Mouse (Mus musculus) ES-Bruce4 (cell line): ENCODE data around the gene Ensa. TPM values are rescaled to one million over a fixed set of nuclear protein-coding genes. Genes with fewer than 3 reads are reported as not detected.

Source experiments
- H3K27ac ChIP-seq: 2 replicates; pipeline ENCODE4 v1.5.1; 2012; ENCODE audit warnings: low read length, inconsistent platforms; ENCODE audit not compliant: insufficient read depth
- H3K27me3 ChIP-seq: 2 replicates; pipeline ENCODE4 v1.6.1; 2012; ENCODE audit warnings: mild to moderate bottlenecking, low read length, inconsistent platforms; ENCODE audit not compliant: control insufficient read depth, poor library complexity, insufficient read depth, severe bottlenecking
- H3K36me3 ChIP-seq: 2 replicates; pipeline ENCODE4 v1.6.1; 2012; ENCODE audit warnings: inconsistent platforms, mild to moderate bottlenecking, low read length, moderate library complexity; ENCODE audit not compliant: control insufficient read depth, poor library complexity, insufficient read depth, severe bottlenecking
- H3K4me1 ChIP-seq: one replicate; pipeline ENCODE4 v1.8.1; 2011; ENCODE audit warnings: low read length; ENCODE audit not compliant: control insufficient read depth, insufficient read depth
- H3K4me3 ChIP-seq: 2 replicates; pipeline ENCODE4 v1.5.1; 2011; ENCODE audit warnings: low read depth, mild to moderate bottlenecking, low read length
- H3K9ac ChIP-seq: 2 replicates; pipeline ENCODE4 v1.6.1; 2012; ENCODE audit warnings: low read depth, mild to moderate bottlenecking, inconsistent platforms; ENCODE audit not compliant: poor library complexity, severe bottlenecking
- H3K9me3 ChIP-seq: replicated peaks from 2 replicates; pipeline ENCODE4 v1.6.1; 2012; ENCODE audit warnings: mild to moderate bottlenecking, low read length, inconsistent platforms; ENCODE audit not compliant: control insufficient read depth, poor library complexity, insufficient read depth, severe bottlenecking
- CTCF ChIP-seq: IDR thresholded peaks from one replicate; pipeline ENCODE4 v1.8.1; 2011; ENCODE audit warnings: low read depth, low read length
- EP300 ChIP-seq: IDR thresholded peaks from 2 replicates; pipeline ENCODE4 v1.6.1; 2011; ENCODE audit warnings: low read depth, low read length; ENCODE audit not compliant: insufficient read depth
- POLR2A ChIP-seq: IDR thresholded peaks from one replicate; pipeline ENCODE4 v1.8.1; 2011; ENCODE audit warnings: low read length; ENCODE audit not compliant: insufficient read depth
- polyA plus RNA-seq: library from polyadenylated mRNA; stranded (reverse); fragments of >200 nt; gene quantifications from 2 replicates; pipeline ENCODE4 v1.2.4, GENCODE M21; 2011; ENCODE audit warnings: low read depth; ENCODE audit not compliant: missing spikeins, insufficient read depth, insufficient read length

Ensa gene
- polyA plus RNA-seq, 1 experiment, result 67.4 TPM

DNA sequence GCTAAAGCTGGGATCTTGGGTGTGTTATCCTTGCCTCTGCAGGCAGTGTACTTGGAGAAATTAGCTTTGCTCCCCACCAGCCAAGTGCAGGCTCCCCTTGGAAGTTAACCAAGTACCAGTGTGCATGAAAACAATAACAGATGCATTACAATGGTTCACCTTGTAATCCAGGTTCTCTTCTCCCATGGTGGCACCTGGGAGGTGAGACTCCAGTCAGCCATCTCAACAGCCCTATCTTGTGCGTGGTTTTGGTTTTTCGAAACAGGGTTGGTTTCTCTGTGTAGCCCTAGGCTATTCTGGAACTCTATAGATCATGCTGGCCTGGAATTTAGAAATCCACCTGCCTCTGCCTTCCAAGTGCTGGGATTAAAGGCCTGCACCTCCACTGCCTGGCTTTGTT is 38.7 kb downstream of the Ensa start:
- peaks cover 55% of the 10 kb centered on the region for H3K36me3 ChIP-seq
- peak overlapping the region; percentile 98 for H3K27ac ChIP-seq
- peaks cover 3% of the 10 kb centered on the region for H3K4me1 ChIP-seq
- no peak overlapping the region for H3K9ac ChIP-seq
- TF ChIP-seq POLR2A, result peak; percentile 23
- TF ChIP-seq CTCF, result no peak
- peak; percentile 80; the same call in 1 of the 2 replicates for TF ChIP-seq EP300
- H3K27me3 ChIP-seq, result no peaks in the 10 kb centered on the region
- peak overlapping the region; percentile 11; the same call in 1 of the 2 replicates for H3K4me3 ChIP-seq
- no peaks in the 10 kb centered on the region for H3K9me3 ChIP-seq

DNA sequence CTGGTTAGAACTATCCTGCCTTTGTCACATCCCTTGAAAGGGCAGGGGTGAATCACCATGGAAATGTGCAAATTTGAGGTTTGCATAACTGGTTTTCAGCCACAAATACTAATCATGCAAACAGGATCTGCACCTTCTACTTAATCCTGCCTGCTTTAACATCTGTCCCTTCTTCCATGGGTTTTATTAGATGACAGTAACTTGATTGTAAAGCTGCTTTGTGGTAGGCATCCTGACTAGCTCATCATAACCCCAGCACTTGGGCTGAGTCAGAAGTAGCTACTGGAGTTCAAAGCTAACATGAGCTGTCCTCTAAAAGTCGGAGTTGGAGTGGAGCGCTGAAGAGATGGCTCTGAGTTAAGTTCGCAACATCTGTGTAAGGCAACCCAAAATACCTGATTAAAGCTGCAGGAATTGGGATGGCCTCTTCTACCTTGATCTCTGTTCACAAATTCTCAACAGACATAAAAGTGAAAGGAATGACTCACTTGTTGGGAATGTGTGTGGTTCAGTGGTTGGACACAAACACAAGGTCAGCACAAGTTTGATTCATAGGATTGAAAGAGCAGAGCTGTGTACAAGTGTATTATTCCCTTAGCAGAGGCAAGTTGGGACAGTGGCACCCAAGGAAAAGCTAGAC is 39.3 kb downstream of the Ensa start:
- no peak for TF ChIP-seq EP300
- no peak for TF ChIP-seq POLR2A
- no peak for TF ChIP-seq CTCF
- Histone ChIP-seq H3K4me1 (peaks cover 6% of the 10 kb centered on the region), H3K27me3 (no peaks in the 10 kb centered on the region), H3K4me3 (no peak overlapping the region), H3K9me3 (no peaks in the 10 kb centered on the region), H3K27ac (peak overlapping the region; percentile 98), H3K9ac (peak overlapping the region; percentile 77), H3K36me3 (peaks cover 54% of the 10 kb centered on the region)

DNA sequence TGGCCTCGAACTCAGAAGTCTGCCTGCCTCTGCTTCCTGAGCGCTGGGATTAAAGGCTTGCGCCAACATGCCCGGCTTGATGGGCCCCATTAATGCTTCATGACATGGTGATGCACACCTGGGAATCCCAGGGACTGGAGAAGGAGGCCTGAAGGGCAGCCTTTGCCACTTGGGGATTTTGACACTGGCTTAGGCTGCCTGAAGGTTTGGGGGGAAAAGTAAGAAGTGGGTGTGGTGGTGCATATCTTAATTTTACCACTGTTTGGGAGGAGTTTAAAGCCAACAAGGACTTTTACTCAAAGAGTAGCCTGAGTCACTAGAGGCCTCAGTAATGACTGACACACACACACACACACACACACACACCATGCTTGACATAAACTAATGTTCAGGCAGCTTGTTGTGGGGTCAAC is 40.2 kb downstream of the Ensa start:
- peak overlapping the region; percentile 98 for H3K27ac ChIP-seq
- H3K4me1 ChIP-seq, result peaks cover 8% of the 10 kb centered on the region
- H3K9ac ChIP-seq, result peak overlapping the region; percentile 77
- H3K36me3 ChIP-seq, result peaks cover 47% of the 10 kb centered on the region
- no peak for TF ChIP-seq POLR2A
- no peak for TF ChIP-seq CTCF
- no peak for TF ChIP-seq EP300
- H3K27me3 ChIP-seq, result no peaks in the 10 kb centered on the region
- H3K4me3 ChIP-seq, result peak overlapping the region; percentile 10; the same call in 1 of the 2 replicates
- H3K9me3 ChIP-seq, result no peaks in the 10 kb centered on the region

DNA sequence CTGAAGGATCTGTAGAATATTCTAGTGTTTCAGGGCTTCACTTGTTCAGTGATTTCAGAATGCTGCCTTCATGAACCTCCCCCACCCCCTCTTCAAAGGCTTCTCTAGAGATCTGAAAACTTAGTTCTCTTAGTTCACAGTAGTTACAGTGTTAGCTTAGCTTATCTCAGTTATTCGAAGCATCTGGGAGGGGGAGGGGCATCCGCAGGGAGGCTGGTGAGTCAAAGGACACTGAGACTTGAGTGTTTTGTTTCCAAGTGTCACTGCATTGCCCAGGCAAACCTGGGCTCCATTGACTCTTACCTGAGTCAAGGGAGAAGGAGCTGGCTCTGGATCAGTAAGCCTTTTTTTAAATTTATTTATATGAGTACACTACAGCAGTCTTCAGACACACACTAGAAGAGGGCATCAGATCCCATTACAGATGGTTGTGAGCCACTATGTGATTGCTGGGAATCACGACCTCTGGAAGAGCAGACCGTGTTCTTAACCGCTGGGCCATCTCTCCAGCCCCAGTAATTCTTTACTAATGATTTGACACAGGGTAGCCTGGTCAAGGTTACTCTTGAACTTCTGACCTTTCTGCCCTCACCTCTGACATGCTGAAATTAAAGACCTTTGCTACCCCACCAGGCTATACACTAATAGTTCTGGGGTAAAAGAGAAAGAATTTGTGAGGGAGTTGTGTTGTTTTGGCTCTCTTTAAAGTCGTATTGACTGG is 41.5 kb downstream of the Ensa start:
- Histone ChIP-seq H3K9ac (peak overlapping the region; percentile 77), H3K27me3 (no peaks in the 10 kb centered on the region), H3K4me1 (peaks cover 8% of the 10 kb centered on the region), H3K27ac (peak overlapping the region; percentile 95), H3K36me3 (peaks cover 33% of the 10 kb centered on the region), H3K9me3 (no peaks in the 10 kb centered on the region), H3K4me3 (no peak overlapping the region)
- TF ChIP-seq EP300, result peak; percentile 90
- no peak for TF ChIP-seq CTCF

DNA sequence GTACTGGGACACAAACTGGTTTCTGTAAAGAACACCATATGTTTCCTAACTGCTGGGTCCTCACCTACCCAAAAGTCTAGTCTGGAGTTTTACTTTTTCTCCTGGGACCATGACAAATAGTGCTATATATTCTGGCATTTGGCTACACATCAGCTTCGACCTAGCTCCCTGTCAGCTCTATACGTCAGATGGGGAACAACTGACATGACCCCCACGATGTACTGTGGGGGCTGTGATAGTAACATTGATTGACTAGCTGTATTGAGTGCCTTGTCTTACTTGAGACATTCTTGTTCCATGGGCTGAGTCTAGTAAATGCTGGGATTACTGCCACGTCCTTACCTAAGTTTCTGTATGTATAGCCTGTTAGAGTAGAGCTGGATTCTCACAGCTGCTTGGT is 42.7 kb downstream of the Ensa start:
- peak overlapping the region; percentile 19 for H3K9ac ChIP-seq
- peaks cover 22% of the 10 kb centered on the region for H3K36me3 ChIP-seq
- no peaks in the 10 kb centered on the region for H3K9me3 ChIP-seq
- TF ChIP-seq POLR2A (no peak), CTCF (no peak), EP300 (no peak)
- no peaks in the 10 kb centered on the region for H3K27me3 ChIP-seq
- peaks cover 8% of the 10 kb centered on the region for H3K4me1 ChIP-seq
- H3K4me3 ChIP-seq, result peak overlapping the region; percentile 14; the same call in 1 of the 2 replicates
- H3K27ac ChIP-seq, result peak overlapping the region; percentile 95

DNA sequence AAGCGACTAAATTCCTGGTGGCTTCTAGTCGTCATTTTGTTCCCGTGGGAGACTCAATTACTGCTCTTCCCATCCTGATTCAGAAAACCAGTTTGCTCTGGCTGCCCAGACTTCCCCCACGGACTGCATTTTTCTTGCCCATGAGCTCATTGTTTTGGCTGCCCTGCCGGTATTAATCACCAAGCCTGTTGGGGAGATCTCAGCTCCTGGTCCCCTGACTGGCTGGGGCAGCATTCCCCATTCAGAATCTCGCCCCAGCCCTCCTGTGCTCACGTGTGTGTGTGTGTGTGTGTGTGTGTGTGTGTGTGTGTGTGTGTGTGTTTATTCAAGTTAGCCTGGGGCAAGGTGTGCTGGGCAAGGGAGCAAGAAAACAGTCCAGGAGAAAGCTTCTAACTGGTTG is 43.2 kb downstream of the Ensa start:
- H3K27ac ChIP-seq, result peak overlapping the region; percentile 95
- H3K4me1 ChIP-seq, result peaks cover 8% of the 10 kb centered on the region
- H3K9me3 ChIP-seq, result no peaks in the 10 kb centered on the region
- TF ChIP-seq CTCF, result no peak
- no peak for TF ChIP-seq POLR2A
- TF ChIP-seq EP300, result no peak
- H3K27me3 ChIP-seq, result no peaks in the 10 kb centered on the region
- peak overlapping the region; percentile 14 for H3K4me3 ChIP-seq
- peaks cover 17% of the 10 kb centered on the region for H3K36me3 ChIP-seq
- peak overlapping the region; percentile 19 for H3K9ac ChIP-seq
